Mouse (Mus musculus): ENCODE results near the gene Tbc1d4. TPM values are rescaled to one million over a fixed set of nuclear protein-coding genes. Genes with fewer than 3 reads are reported as not detected.
A peak's percentile ranks its signal among the peaks of the same experiment; 100 is the strongest.

Tbc1d4 gene
- polyA plus RNA-seq (2015; fragmentation: Nextera tagmentation; extraction: Ambion mirVana), result 8.5 and 11.6 TPM in 2 replicates

DNA sequence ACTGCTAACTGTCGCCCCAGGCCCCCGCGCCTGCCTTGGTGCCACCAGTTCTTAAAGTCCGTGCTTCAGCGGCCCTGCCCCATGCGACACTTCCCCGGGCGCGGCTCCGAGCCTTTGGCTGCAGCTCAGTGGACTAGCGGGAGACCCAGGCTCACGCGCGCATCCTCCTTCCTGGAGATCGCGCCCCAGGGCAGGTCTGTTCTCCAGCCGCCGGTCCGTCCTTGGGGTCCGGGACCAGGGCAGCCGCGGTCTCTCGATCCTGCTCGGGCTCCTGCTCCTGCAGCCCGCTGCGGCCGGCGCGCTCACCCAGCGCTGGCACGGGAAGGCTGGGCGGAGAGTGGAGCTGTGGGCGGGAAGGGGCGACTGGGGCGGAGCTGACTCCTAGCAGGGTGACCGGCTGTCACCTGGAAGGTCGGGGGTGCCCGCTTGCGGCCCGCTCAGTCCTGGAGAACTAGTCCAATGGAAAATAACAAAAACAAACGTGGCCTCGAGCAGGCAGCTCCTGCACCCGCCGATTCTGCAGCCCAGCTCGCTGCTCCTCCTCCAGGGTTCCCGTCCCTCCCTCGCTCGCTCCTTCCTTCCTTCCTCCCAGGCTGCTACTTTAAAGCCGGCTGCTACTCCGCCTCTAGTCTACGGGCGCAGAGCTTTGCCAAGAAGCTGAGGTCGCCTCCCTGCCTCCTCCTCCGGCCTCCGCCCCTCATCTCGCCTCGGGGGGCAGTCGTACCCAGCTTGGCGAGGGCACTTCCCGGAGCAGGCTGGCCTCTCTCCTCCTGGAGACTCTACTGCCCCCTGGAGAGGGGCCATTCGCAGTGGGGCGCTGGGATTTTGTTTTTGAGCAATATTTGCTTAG is at the start of gene Tbc1d4:
TSS of gene Tbc1d4 (minus strand) at position 673 of the 850 bp plus-strand sequence.
- Histone ChIP-seq H3K36me3 (ENCODE audit: insufficient read depth, low read length) (no peaks in the 10 kb centered on the region), H3K9ac (replicated peaks; ENCODE audit: low read depth) (peak within 1 kb of the TSS; percentile 52), H3K4me3 (ENCODE audit: low read depth, low read length) (peak within 1 kb of the TSS; percentile 77), H3K9me3 (ENCODE audit: low read length) (no peaks in the 10 kb centered on the region), H3K27me3 (replicated peaks; ENCODE audit: insufficient read depth, low read length) (no peaks in the 10 kb centered on the region), H3K4me1 (ENCODE audit: insufficient read depth, low read depth, low read length) (no peaks in the 10 kb centered on the region), H3K4me2 (replicated peaks; ENCODE audit: low read depth, low read length) (peak within 1 kb of the TSS; percentile 99), H3K27ac (ENCODE audit: low read length) (peak within 1 kb of the TSS; percentile 51; the same call in 1 of the 2 replicates)
- ATAC-seq (peak; percentile 96), DNase-seq (ENCODE audit: low spot score) (peak; percentile 94)
- TF ChIP-seq CTCF (IDR thresholded peaks at IDR 0.05) (peak; percentile 93), EP300 (IDR thresholded peaks at IDR 0.05) (no peak)
- WGBS, result under 1% methylated on average over 52 of the region's 62 CpGs

DNA sequence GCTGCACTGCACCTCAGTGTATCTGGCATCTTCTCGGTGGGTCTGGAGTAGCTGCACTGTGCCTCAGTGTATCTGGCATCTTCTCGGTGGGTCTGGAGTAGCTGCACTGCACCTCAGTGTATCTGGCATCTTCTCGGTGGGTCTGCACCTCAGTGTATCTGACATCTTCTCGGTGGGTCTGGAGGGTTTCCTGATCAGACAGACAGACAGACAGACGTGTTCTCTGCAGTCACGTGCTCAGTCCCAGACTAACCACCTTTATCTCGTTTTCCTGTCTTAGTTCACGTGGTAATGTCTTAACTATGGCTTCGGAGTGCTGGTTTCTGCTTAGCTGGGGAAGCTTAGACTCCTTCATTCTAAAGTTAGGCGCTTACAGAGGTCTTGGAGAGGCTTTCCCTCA is 47.3 kb upstream of the Tbc1d4 start:
- no peaks in the 10 kb centered on the region for H3K9me3 ChIP-seq (ENCODE audit: low read length)
- no peaks in the 10 kb centered on the region for H3K27me3 ChIP-seq (replicated peaks; ENCODE audit: insufficient read depth, low read length)
- peaks cover 3% of the 10 kb centered on the region; the same call in 1 of the 2 replicates for H3K4me1 ChIP-seq (ENCODE audit: insufficient read depth, low read depth, low read length)
- no peak overlapping the region for H3K9ac ChIP-seq (replicated peaks; ENCODE audit: low read depth)
- WGBS, result 85% methylated on average over 10 of the region's 10 CpGs
- no peaks in the 10 kb centered on the region for H3K36me3 ChIP-seq (ENCODE audit: insufficient read depth, low read length)
- ATAC-seq, result no peak
- no peak for DNase-seq (ENCODE audit: low spot score)
- no peak overlapping the region for H3K4me2 ChIP-seq (replicated peaks; ENCODE audit: low read depth, low read length)
- H3K27ac ChIP-seq (ENCODE audit: low read length), result no peak overlapping the region
- H3K4me3 ChIP-seq (ENCODE audit: low read depth, low read length), result no peak overlapping the region
- no peak for TF ChIP-seq EP300 (IDR thresholded peaks at IDR 0.05)

DNA sequence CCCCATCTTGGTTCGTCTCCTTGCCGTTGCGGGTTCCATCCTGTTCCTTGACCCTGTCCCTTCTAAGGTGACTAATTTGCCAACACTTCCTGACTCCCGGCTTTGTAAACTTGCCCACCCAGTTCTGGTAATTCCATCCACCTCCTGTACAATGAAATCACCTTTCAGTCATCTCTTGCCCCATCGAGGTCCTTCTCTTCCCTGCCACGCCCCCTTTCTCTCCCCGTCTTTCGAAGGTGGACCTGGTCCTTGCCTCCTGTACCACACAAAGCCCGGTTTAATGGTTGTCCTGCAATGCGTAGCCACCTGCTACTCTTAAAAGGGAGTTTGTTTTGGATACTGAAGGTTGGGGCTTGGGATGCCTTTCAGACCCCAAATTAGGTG is 45.5 kb upstream of the Tbc1d4 start:
- H3K4me1 ChIP-seq (ENCODE audit: insufficient read depth, low read depth, low read length), result peaks cover 3% of the 10 kb centered on the region; the same call in 1 of the 2 replicates
- no peaks in the 10 kb centered on the region for H3K9me3 ChIP-seq (ENCODE audit: low read length)
- H3K4me3 ChIP-seq (ENCODE audit: low read depth, low read length), result peak overlapping the region; percentile 94
- no peaks in the 10 kb centered on the region for H3K36me3 ChIP-seq (ENCODE audit: insufficient read depth, low read length)
- peak; percentile 45 for DNase-seq (ENCODE audit: low spot score)
- peak overlapping the region; percentile 64 for H3K9ac ChIP-seq (replicated peaks; ENCODE audit: low read depth)
- no peaks in the 10 kb centered on the region for H3K27me3 ChIP-seq (replicated peaks; ENCODE audit: insufficient read depth, low read length)
- 2% methylated on average over 10 of the region's 10 CpGs for WGBS
- no peak overlapping the region for H3K27ac ChIP-seq (ENCODE audit: low read length)
- ATAC-seq, result peak; percentile 9; the same call in 1 of the 2 replicates
- TF ChIP-seq CTCF (IDR thresholded peaks at IDR 0.05) (no peak), EP300 (IDR thresholded peaks at IDR 0.05) (no peak)
- peak overlapping the region; percentile 99 for H3K4me2 ChIP-seq (replicated peaks; ENCODE audit: low read depth, low read length)

DNA sequence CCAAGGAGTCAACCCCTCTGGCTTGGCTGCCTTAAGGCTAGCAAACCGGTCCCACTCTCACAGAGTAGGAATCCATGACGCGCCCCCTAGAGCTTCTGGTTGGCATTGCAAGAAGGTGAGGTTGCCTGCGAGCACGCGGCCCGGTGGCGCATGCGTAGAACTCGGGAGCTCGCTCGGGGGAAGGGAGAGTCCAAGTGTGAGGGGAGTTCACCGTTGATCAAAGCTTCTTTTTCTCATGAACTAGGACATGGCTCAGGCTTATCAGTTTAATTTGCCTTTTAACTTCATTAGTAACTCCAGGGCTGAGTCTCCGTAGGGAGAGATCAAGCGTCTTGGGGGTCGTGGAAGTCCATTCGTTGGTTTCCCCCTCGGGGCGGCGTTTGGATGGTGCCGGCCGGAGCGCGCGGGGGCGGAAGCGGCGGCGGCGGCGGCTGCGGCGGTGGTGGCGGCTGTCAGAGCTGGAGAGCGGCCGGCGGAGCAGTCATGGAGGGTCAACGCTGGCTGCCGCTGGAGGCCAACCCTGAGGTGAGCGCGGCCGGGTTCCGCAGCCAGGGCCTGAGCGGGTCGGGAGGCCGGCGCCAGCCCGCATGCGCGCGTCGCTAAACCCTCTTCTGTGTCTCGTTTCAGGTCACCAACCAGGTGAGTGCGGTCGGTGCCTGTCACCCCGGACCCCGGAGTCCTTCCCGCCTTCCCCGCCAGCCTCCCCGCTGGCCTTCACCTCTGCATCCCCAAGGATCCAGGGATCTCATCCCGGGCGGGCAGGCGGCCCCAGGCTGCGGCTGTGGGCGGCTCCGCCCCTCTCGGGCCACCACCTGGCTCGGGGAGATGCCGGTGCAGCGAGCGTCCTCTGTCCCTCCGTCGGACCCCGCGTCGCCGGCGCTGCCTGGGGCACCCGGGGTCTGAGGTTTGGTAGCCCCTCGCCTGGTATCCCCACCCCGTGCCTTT is 44.9 kb upstream of the Tbc1d4 start, which contains the start of gene Uchl3:
TSS of gene Uchl3 (plus strand) at position 387 of the 945 bp plus-strand sequence.
- no peaks in the 10 kb centered on the region for H3K9me3 ChIP-seq (ENCODE audit: low read length)
- peak within 1 kb of the TSS; percentile 51; the same call in 1 of the 2 replicates for H3K27ac ChIP-seq (ENCODE audit: low read length)
- no peak for TF ChIP-seq EP300 (IDR thresholded peaks at IDR 0.05)
- TF ChIP-seq CTCF (IDR thresholded peaks at IDR 0.05), result peak; percentile 96
- no peaks in the 10 kb centered on the region for H3K36me3 ChIP-seq (ENCODE audit: insufficient read depth, low read length)
- WGBS, result under 1% methylated on average over 59 of the region's 81 CpGs
- H3K27me3 ChIP-seq (replicated peaks; ENCODE audit: insufficient read depth, low read length), result no peaks in the 10 kb centered on the region
- peak; percentile 95 for DNase-seq (ENCODE audit: low spot score)
- H3K4me1 ChIP-seq (ENCODE audit: insufficient read depth, low read depth, low read length), result peaks cover 3% of the 10 kb centered on the region; the same call in 1 of the 2 replicates
- peak within 1 kb of the TSS; percentile 94 for H3K4me3 ChIP-seq (ENCODE audit: low read depth, low read length)
- peak within 1 kb of the TSS; percentile 99 for H3K4me2 ChIP-seq (replicated peaks; ENCODE audit: low read depth, low read length)
- peak; percentile 95 for ATAC-seq
- H3K9ac ChIP-seq (replicated peaks; ENCODE audit: low read depth), result peak within 1 kb of the TSS; percentile 64

DNA sequence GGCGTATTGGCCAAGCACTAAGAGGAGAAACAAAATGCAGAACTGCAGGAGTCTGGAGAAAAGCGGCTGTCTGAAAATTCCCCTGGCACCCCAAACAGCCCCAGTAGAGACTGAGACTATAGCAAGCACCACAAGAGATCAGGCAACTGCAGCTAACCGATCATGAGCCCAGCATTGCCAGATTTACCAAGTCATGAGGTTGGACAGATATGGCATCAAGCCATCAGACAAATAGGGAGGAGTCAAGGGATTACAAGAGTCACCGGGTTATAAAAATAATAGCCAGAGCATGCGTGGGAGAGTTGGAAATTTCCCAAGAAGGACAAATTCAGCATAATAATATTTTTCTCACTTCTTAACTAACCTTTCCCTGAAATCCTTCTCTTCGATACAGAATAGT is 43.6 kb upstream of the Tbc1d4 start:
- H3K4me3 ChIP-seq (ENCODE audit: low read depth, low read length), result no peak overlapping the region
- no peaks in the 10 kb centered on the region for H3K27me3 ChIP-seq (replicated peaks; ENCODE audit: insufficient read depth, low read length)
- ATAC-seq (no peak), DNase-seq (ENCODE audit: low spot score) (no peak)
- WGBS, result 85% methylated on average over 6 of the region's 6 CpGs
- no peak overlapping the region for H3K9ac ChIP-seq (replicated peaks; ENCODE audit: low read depth)
- no peak overlapping the region for H3K4me2 ChIP-seq (replicated peaks; ENCODE audit: low read depth, low read length)
- H3K4me1 ChIP-seq (ENCODE audit: insufficient read depth, low read depth, low read length), result peaks cover 3% of the 10 kb centered on the region; the same call in 1 of the 2 replicates
- H3K27ac ChIP-seq (ENCODE audit: low read length), result no peak overlapping the region
- no peaks in the 10 kb centered on the region for H3K36me3 ChIP-seq (ENCODE audit: insufficient read depth, low read length)
- no peaks in the 10 kb centered on the region for H3K9me3 ChIP-seq (ENCODE audit: low read length)
- TF ChIP-seq CTCF (IDR thresholded peaks at IDR 0.05), result no peak

DNA sequence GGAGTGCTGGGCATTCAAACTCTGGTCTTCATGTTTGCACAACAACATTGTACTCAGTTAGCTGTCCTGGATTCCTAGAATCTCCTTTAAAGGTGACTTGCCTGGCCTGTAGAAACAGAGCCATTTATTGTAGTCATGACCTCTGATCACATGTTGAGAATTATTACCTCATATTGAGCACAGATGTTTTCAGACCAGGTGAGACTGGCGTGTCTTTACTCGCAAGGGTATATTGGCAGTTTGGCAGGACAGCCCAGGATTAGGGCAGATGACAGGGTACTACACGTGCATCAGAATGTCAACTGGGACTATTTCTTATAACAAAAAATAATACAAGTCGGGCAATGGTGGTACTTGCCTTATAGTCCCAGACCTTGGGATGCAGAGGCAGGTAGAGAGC is 41.6 kb upstream of the Tbc1d4 start:
- TF ChIP-seq CTCF (IDR thresholded peaks at IDR 0.05), result no peak
- no peak for TF ChIP-seq EP300 (IDR thresholded peaks at IDR 0.05)
- ATAC-seq (no peak), DNase-seq (ENCODE audit: low spot score) (no peak)
- H3K27ac ChIP-seq (ENCODE audit: low read length), result no peak overlapping the region
- H3K9ac ChIP-seq (replicated peaks; ENCODE audit: low read depth), result no peak overlapping the region
- no peaks in the 10 kb centered on the region for H3K9me3 ChIP-seq (ENCODE audit: low read length)
- H3K4me2 ChIP-seq (replicated peaks; ENCODE audit: low read depth, low read length), result no peak overlapping the region
- no peaks in the 10 kb centered on the region for H3K27me3 ChIP-seq (replicated peaks; ENCODE audit: insufficient read depth, low read length)
- 76% methylated on average over 4 of the region's 4 CpGs for WGBS
- no peaks in the 10 kb centered on the region for H3K36me3 ChIP-seq (ENCODE audit: insufficient read depth, low read length)
- peaks cover 3% of the 10 kb centered on the region; the same call in 1 of the 2 replicates for H3K4me1 ChIP-seq (ENCODE audit: insufficient read depth, low read depth, low read length)
- H3K4me3 ChIP-seq (ENCODE audit: low read depth, low read length), result no peak overlapping the region

All from lung, postnatal 0 days (tissue).